Mouse (Mus musculus): ENCODE measurements around the gene Prdm11. TPM values are rescaled to one million over a fixed set of nuclear protein-coding genes. Genes with fewer than 3 reads are reported as not detected.

Prdm11 gene
- polyA plus RNA-seq, 1 experiment from 2014 or later: 2.6 TPM

DNA sequence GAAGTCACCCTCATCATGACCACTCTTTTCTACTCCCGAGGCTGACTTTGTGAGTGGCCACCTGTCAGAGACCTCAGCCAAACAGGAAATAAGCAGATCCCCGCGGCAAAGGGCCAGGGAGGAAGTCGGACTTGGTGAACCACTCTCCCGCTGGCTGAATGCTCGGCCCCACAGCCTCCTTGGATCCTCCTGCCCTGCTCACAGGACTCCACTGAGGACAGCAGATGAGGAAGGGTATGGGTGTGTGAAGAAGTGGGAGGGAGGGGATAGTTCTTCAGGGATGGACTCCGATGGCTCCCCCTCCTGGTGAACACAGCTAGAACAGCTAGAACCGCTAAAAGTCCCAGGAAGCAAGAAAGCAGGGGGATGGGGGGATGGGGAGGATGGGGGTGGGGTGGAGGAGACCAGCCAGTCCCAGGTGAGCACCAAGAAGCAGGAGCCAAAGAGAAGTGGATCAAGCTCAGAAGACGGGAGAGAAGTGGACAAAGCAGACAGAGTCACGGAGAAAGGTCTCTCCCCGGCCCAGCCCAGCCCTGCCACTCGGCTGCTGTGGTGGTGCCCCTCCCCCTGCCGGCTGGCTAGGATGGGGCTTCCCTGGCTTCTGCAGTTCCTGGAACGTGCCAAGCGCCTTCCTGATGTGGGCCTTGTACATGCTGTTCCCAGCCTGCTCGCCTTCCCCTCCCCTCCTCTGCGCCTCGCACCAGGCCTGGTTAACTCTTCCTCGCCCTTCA, 57.9 kb downstream of the Prdm11 start:
- H3K9me3 ChIP-seq (ENCODE audit: control insufficient read depth, low read length): no peaks in the 10 kb centered on the region
- ATAC-seq (ENCODE audit: low FRiP score, low TSS enrichment) (peak; percentile 64), DNase-seq (peak; percentile 74)
- 20% methylated on average over 19 of the region's 19 CpGs for WGBS
- H3K27me3 ChIP-seq (ENCODE audit: control insufficient read depth, insufficient read depth, low read length): no peaks in the 10 kb centered on the region
- no peak overlapping the region for H3K9ac ChIP-seq (replicated peaks; ENCODE audit: low read length)
- H3K4me2 ChIP-seq (ENCODE audit: low read length): peak overlapping the region; percentile 27; the same call in 1 of the 2 replicates
- peaks cover 7% of the 10 kb centered on the region; the same call in 1 of the 2 replicates for H3K4me1 ChIP-seq (ENCODE audit: control insufficient read depth, insufficient read depth, low read length)
- H3K27ac ChIP-seq (replicated peaks; ENCODE audit: low read depth, low read length): peak overlapping the region; percentile 64; the same call in 1 of the 2 replicates
- H3K4me3 ChIP-seq (replicated peaks; ENCODE audit: low read depth, low read length): no peak overlapping the region
- H3K36me3 ChIP-seq (ENCODE audit: control insufficient read depth, insufficient read depth, low read length): peaks cover 23% of the 10 kb centered on the region

- Histone ChIP-seq H3K36me3 (ENCODE audit: control insufficient read depth, insufficient read depth, low read length) (peaks cover 15% of the 10 kb centered on the region), H3K4me1 (ENCODE audit: control insufficient read depth, insufficient read depth, low read length) (peaks cover 7% of the 10 kb centered on the region; the same call in 1 of the 2 replicates), H3K27me3 (ENCODE audit: control insufficient read depth, insufficient read depth, low read length) (no peaks in the 10 kb centered on the region), H3K27ac (replicated peaks; ENCODE audit: low read depth, low read length) (no peak overlapping the region), H3K4me2 (ENCODE audit: low read length) (no peak overlapping the region), H3K4me3 (replicated peaks; ENCODE audit: low read depth, low read length) (no peak overlapping the region), H3K9me3 (ENCODE audit: control insufficient read depth, low read length) (no peaks in the 10 kb centered on the region), H3K9ac (replicated peaks; ENCODE audit: low read length) (no peak overlapping the region)
- WGBS: 79% methylated on average over 7 of the region's 7 CpGs
- DNase-seq (no peak), ATAC-seq (ENCODE audit: low FRiP score, low TSS enrichment) (no peak)
Measured at GRCm38 (mm10) chr2:92987108-92987618, 58.8 kb downstream of the Prdm11 start.

GRCm38 (mm10) chr2:92985600-92985999, 60.4 kb downstream of the Prdm11 start:
- DNase-seq (no peak), ATAC-seq (ENCODE audit: low FRiP score, low TSS enrichment) (no peak)
- Histone ChIP-seq H3K36me3 (ENCODE audit: control insufficient read depth, insufficient read depth, low read length) (peaks cover 12% of the 10 kb centered on the region; the same call in 1 of the 2 replicates), H3K27ac (replicated peaks; ENCODE audit: low read depth, low read length) (no peak overlapping the region), H3K4me1 (ENCODE audit: control insufficient read depth, insufficient read depth, low read length) (peaks cover 7% of the 10 kb centered on the region; the same call in 1 of the 2 replicates), H3K27me3 (ENCODE audit: control insufficient read depth, insufficient read depth, low read length) (no peaks in the 10 kb centered on the region), H3K9me3 (ENCODE audit: control insufficient read depth, low read length) (no peaks in the 10 kb centered on the region), H3K4me2 (ENCODE audit: low read length) (no peak overlapping the region), H3K9ac (replicated peaks; ENCODE audit: low read length) (no peak overlapping the region), H3K4me3 (replicated peaks; ENCODE audit: low read depth, low read length) (no peak overlapping the region)
- 61% methylated on average over 7 of the region's 7 CpGs for WGBS

DNA sequence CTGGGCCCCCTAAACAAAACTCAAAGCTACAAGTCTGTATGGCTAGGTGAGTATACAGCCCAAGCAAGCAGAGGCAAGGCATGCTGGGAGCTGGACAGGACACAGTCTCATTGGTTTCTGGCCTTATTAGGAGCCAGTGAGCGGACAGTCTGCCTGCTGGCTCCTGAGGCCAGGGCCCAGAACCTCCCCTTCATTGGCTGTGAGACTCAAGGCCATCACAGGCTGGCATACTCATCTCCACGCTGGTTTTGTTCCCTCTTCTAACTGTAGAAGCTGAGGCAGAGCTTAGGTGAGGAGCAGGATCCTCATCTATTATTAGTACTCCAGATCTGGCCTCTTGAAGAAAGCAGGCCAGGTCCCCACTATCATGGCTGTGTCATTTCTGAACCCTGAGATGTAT, 60.8 kb downstream of the Prdm11 start:
- H3K27me3 ChIP-seq (ENCODE audit: control insufficient read depth, insufficient read depth, low read length): no peaks in the 10 kb centered on the region
- H3K4me2 ChIP-seq (ENCODE audit: low read length): no peak overlapping the region
- ATAC-seq (ENCODE audit: low FRiP score, low TSS enrichment): no peak
- DNase-seq: no peak
- H3K9ac ChIP-seq (replicated peaks; ENCODE audit: low read length): no peak overlapping the region
- no peaks in the 10 kb centered on the region for H3K9me3 ChIP-seq (ENCODE audit: control insufficient read depth, low read length)
- no peak overlapping the region for H3K4me3 ChIP-seq (replicated peaks; ENCODE audit: low read depth, low read length)
- 96% methylated on average over 2 of the region's 2 CpGs for WGBS
- H3K36me3 ChIP-seq (ENCODE audit: control insufficient read depth, insufficient read depth, low read length): peaks cover 14% of the 10 kb centered on the region
- no peak overlapping the region for H3K27ac ChIP-seq (replicated peaks; ENCODE audit: low read depth, low read length)
- H3K4me1 ChIP-seq (ENCODE audit: control insufficient read depth, insufficient read depth, low read length): peaks cover 7% of the 10 kb centered on the region; the same call in 1 of the 2 replicates

DNA sequence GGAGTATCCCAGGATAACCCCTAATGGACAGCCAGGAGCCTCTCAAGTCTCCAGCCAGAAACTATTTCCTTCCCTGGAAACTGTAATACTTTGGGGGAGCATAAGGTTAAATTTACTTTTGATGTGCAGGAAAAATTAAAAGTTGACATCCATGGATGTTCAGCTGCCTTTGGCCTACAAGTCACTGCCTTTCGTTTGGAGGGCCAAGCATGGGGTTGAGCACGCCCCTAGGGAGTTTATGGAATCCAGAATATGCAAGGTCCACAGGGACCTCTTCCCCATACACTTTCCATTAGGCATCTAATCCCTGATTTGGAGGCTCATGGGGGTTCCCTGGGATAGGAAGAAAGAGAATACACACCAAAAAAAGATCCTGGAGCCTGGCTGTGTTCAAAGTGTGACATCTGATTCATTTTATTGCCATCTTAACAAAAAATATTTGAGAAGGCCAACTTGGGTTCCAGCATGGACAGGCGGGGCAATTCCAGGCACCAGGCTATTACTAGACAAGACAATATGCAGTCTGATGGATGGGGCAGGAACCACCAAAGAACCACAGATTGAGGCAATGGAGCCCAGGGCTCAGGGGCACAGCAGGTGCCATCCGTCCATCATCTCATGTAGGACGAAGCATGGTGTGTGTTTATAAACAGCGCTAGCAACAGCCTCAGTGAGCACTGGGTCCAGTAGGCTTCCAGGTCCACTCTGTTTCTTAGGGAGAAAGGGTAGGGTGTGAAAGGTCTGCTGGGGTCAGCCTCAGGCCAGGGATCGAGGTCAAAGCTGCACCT, 61.5 kb downstream of the Prdm11 start:
- Histone ChIP-seq H3K4me2 (ENCODE audit: low read length) (no peak overlapping the region), H3K9ac (replicated peaks; ENCODE audit: low read length) (no peak overlapping the region), H3K4me3 (replicated peaks; ENCODE audit: low read depth, low read length) (no peak overlapping the region), H3K4me1 (ENCODE audit: control insufficient read depth, insufficient read depth, low read length) (peaks cover 7% of the 10 kb centered on the region; the same call in 1 of the 2 replicates), H3K9me3 (ENCODE audit: control insufficient read depth, low read length) (no peaks in the 10 kb centered on the region), H3K27ac (replicated peaks; ENCODE audit: low read depth, low read length) (no peak overlapping the region), H3K36me3 (ENCODE audit: control insufficient read depth, insufficient read depth, low read length) (peaks cover 20% of the 10 kb centered on the region), H3K27me3 (ENCODE audit: control insufficient read depth, insufficient read depth, low read length) (no peaks in the 10 kb centered on the region)
- WGBS: 89% methylated on average over 7 of the region's 7 CpGs
- no peak for ATAC-seq (ENCODE audit: low FRiP score, low TSS enrichment)
- no peak for DNase-seq

DNA sequence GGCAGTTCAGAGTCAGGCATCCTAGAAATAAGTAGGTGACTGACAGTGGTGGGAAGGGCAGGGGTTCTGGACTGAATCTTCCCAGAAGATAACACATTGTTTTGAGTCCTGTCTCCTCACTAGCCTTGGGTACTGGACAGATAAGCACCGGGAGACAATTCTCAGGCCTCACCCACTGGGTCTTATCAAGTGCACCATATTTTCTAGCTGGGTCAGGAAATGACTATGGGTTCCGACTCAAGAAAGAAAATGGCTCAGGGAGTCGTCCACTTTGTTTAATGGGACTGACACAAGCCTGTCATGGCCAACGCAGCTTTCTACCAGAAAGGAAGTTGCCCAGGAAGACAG, 62.7 kb downstream of the Prdm11 start:
- no peak overlapping the region for H3K9ac ChIP-seq (replicated peaks; ENCODE audit: low read length)
- no peak overlapping the region for H3K4me3 ChIP-seq (replicated peaks; ENCODE audit: low read depth, low read length)
- H3K36me3 ChIP-seq (ENCODE audit: control insufficient read depth, insufficient read depth, low read length): peaks cover 28% of the 10 kb centered on the region
- peaks cover 4% of the 10 kb centered on the region; the same call in 1 of the 2 replicates for H3K4me1 ChIP-seq (ENCODE audit: control insufficient read depth, insufficient read depth, low read length)
- 94% methylated on average over 4 of the region's 4 CpGs for WGBS
- no peak overlapping the region for H3K27ac ChIP-seq (replicated peaks; ENCODE audit: low read depth, low read length)
- ATAC-seq (ENCODE audit: low FRiP score, low TSS enrichment): no peak
- H3K27me3 ChIP-seq (ENCODE audit: control insufficient read depth, insufficient read depth, low read length): no peaks in the 10 kb centered on the region
- DNase-seq: no peak
- H3K9me3 ChIP-seq (ENCODE audit: control insufficient read depth, low read length): no peaks in the 10 kb centered on the region
- no peak overlapping the region for H3K4me2 ChIP-seq (ENCODE audit: low read length)

DNA sequence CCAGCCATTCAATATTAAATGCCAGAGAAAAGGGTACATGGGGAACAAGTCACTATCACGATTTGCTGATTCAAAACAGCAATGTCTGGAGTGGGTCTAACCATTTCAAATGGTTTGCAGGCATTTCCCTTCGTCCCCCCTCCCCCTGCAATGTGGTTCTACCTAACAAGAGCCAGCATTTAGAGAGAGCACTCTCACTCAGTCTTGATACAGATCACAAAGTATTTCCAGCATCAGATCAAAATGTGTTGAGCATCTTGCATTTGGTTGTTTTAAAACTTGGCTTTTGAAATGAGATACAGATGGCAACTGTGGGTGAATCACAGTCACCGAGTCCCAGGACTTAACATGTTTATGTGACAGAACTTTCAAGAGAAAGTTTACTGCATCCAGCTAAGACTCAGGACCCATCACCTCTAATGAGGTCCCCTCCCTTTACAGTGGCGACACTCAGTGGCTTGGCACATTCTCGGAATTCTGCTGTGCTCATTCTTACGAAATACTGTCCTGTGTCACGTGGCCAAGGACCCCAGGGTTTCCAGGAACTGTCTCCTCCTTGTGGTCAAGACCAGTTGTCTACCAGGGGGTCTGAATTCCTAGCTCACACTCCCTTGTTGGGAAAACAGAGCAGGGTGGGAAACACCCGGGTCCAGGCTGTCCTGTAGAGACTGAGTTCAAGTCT, 63.2 kb downstream of the Prdm11 start:
- DNase-seq: no peak
- no peak overlapping the region for H3K27ac ChIP-seq (replicated peaks; ENCODE audit: low read depth, low read length)
- no peak for ATAC-seq (ENCODE audit: low FRiP score, low TSS enrichment)
- no peak overlapping the region for H3K4me2 ChIP-seq (ENCODE audit: low read length)
- H3K27me3 ChIP-seq (ENCODE audit: control insufficient read depth, insufficient read depth, low read length): no peaks in the 10 kb centered on the region
- no peaks in the 10 kb centered on the region for H3K9me3 ChIP-seq (ENCODE audit: control insufficient read depth, low read length)
- no peaks in the 10 kb centered on the region for H3K4me1 ChIP-seq (ENCODE audit: control insufficient read depth, insufficient read depth, low read length)
- no peak overlapping the region for H3K4me3 ChIP-seq (replicated peaks; ENCODE audit: low read depth, low read length)
- peaks cover 33% of the 10 kb centered on the region for H3K36me3 ChIP-seq (ENCODE audit: control insufficient read depth, insufficient read depth, low read length)
- no peak overlapping the region for H3K9ac ChIP-seq (replicated peaks; ENCODE audit: low read length)
- WGBS: 88% methylated on average over 8 of the region's 8 CpGs

DNA sequence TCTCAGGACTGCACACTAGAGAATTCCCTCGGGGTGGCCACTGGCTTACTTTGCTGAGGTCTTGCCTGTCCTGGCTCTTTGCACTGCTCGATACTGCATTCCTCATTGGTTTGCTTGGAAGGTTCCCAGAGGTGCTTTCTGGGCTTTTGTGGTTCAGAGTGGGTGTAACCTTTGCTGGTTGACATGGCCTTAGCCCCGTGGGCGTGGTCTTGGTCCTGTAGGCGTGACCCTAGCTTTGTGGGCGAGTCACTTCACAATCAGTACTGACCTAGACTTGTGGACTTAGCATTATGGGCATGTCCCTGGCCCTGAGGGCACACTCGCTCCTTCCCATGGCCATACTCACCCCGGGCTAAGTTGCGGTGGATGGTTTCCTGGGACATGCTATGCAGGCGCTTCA, 65.8 kb downstream of the Prdm11 start:
- peaks cover 33% of the 10 kb centered on the region for H3K36me3 ChIP-seq (ENCODE audit: control insufficient read depth, insufficient read depth, low read length)
- H3K9ac ChIP-seq (replicated peaks; ENCODE audit: low read length): no peak overlapping the region
- 93% methylated on average over 10 of the region's 10 CpGs for WGBS
- H3K27ac ChIP-seq (replicated peaks; ENCODE audit: low read depth, low read length): no peak overlapping the region
- no peak overlapping the region for H3K4me3 ChIP-seq (replicated peaks; ENCODE audit: low read depth, low read length)
- no peaks in the 10 kb centered on the region for H3K27me3 ChIP-seq (ENCODE audit: control insufficient read depth, insufficient read depth, low read length)
- no peak for ATAC-seq (ENCODE audit: low FRiP score, low TSS enrichment)
- no peaks in the 10 kb centered on the region for H3K9me3 ChIP-seq (ENCODE audit: control insufficient read depth, low read length)
- no peak for DNase-seq
- no peak overlapping the region for H3K4me2 ChIP-seq (ENCODE audit: low read length)
- H3K4me1 ChIP-seq (ENCODE audit: control insufficient read depth, insufficient read depth, low read length): no peaks in the 10 kb centered on the region
